ENCODE assay signal across 8 mouse cellular contexts in genomic region chr10:77622055-77622988, GRCm38 (mm10). TPM values are rescaled to one million over a fixed set of nuclear protein-coding genes. Genes with fewer than 3 reads are reported as not detected.
A peak's percentile ranks its signal among the peaks of the same experiment; 100 is the strongest.
DNase-seq lines count a peak whose midpoint lies in the region; ATAC-seq and TF ChIP-seq lines count a peak whose summit lies in the region.

Gene Ube2g2, plus strand, starts transcription at chr10:77622275.

- H3K27me3 ChIP-seq in C2C12 (ENCODE audit: control insufficient read depth, insufficient read depth, insufficient read length) = no peaks in the 10 kb centered on the region
- H3K27me3 ChIP-seq in heart, embryonic 10.5 days (ENCODE audit: insufficient read depth, poor library complexity, severe bottlenecking) = no peaks in the 10 kb centered on the region
- no peaks in the 10 kb centered on the region for H3K27me3 ChIP-seq in kidney, embryonic 15.5 days
- H3K27me3 ChIP-seq in liver, adult 2 months (ENCODE audit: control insufficient read depth, insufficient read depth, low read length) = no peaks in the 10 kb centered on the region

- H3K9ac ChIP-seq in kidney, embryonic 15.5 days = peak within 1 kb of the TSS; percentile 94
- H3K9ac ChIP-seq in liver, adult 2 months (ENCODE audit: low read depth, low read length) = peak within 1 kb of the TSS; percentile 100

- peak; percentile 78 for TF ChIP-seq POLR2A in embryonic fibroblast, embryonic 13.5 days (IDR thresholded peaks at IDR 0.05; ENCODE audit: low read depth, low read length)
- peak; percentile 72 for TF ChIP-seq POLR2A in liver, adult 2 months (IDR thresholded peaks at IDR 0.05; ENCODE audit: extremely low read depth, insufficient read depth, low read length)

- H3K4me1 ChIP-seq in embryonic fibroblast, embryonic 13.5 days (ENCODE audit: control insufficient read depth, insufficient read depth, low read length) = peaks cover 24% of the 10 kb centered on the region
- peaks cover 31% of the 10 kb centered on the region for H3K4me1 ChIP-seq in heart, embryonic 10.5 days
- H3K4me1 ChIP-seq in kidney, embryonic 15.5 days = peaks cover 44% of the 10 kb centered on the region
- H3K4me1 ChIP-seq in liver, adult 2 months (ENCODE audit: control insufficient read depth, insufficient read depth, low read length) = peaks cover 29% of the 10 kb centered on the region

- peak within 1 kb of the TSS; percentile 95 for H3K4me3 ChIP-seq in C2C12 (ENCODE audit: insufficient read depth, poor library complexity, severe bottlenecking)
- H3K4me3 ChIP-seq in embryonic fibroblast, embryonic 13.5 days (ENCODE audit: insufficient read depth, low read length) = peak within 1 kb of the TSS; percentile 99
- peak within 1 kb of the TSS; percentile 99 for H3K4me3 ChIP-seq in heart, embryonic 10.5 days
- peak within 1 kb of the TSS; percentile 98 for H3K4me3 ChIP-seq in kidney, embryonic 15.5 days (replicated peaks)
- H3K4me3 ChIP-seq in liver, adult 2 months (ENCODE audit: insufficient read depth, low read depth, low read length) = peak within 1 kb of the TSS; percentile 99

- peak; percentile 94 for DNase-seq in brain, adult 2 months (ENCODE audit: low read depth, low spot score)
- DNase-seq in heart, embryonic 10.5 days (ENCODE audit: low spot score) = peak; percentile 93
- peak; percentile 58 for DNase-seq in liver, adult 2 months (ENCODE audit: extremely low read depth, low read depth, low spot score)
- DNase-seq in spleen, postnatal 36 days (ENCODE audit: low spot score in 2 of 2) = peak; percentile 90 to 93

- TF ChIP-seq CTCF in C2C12 (IDR thresholded peaks at IDR 0.05; ENCODE audit: control insufficient read depth, insufficient read depth, insufficient read length) = no peak
- TF ChIP-seq CTCF in embryonic fibroblast, embryonic 13.5 days (IDR thresholded peaks at IDR 0.05; ENCODE audit: borderline replicate concordance, insufficient read depth, low read length) = no peak
- no peak for TF ChIP-seq CTCF in liver, adult 2 months (IDR thresholded peaks at IDR 0.05; ENCODE audit: low read depth, low read length)

- no peaks in the 10 kb centered on the region for H3K9me3 ChIP-seq in heart, embryonic 10.5 days
- H3K9me3 ChIP-seq in kidney, embryonic 15.5 days (replicated peaks) = no peaks in the 10 kb centered on the region

- ATAC-seq in kidney, embryonic 15.5 days (replicated peaks; ENCODE audit: low FRiP score) = peak; percentile 93
- ATAC-seq in monocyte, adult 5-6 weeks (replicated peaks; ENCODE audit: insufficient number of reproducible peaks, low FRiP score, low TSS enrichment, poor library complexity, severe bottlenecking) = peak; percentile 45

- H3K27ac ChIP-seq in embryonic fibroblast, embryonic 13.5 days (ENCODE audit: insufficient read depth, low read length) = peak within 1 kb of the TSS; percentile 81
- H3K27ac ChIP-seq in heart, embryonic 10.5 days = peak within 1 kb of the TSS; percentile 97
- H3K27ac ChIP-seq in kidney, embryonic 15.5 days = peak within 1 kb of the TSS; percentile 92
- H3K27ac ChIP-seq in liver, adult 2 months (replicated peaks; ENCODE audit: insufficient read depth, low read depth, low read length) = peak within 1 kb of the TSS; percentile 91

- H3ac ChIP-seq in C2C12 (ENCODE audit: control insufficient read depth, insufficient read length, low read depth) = peak within 1 kb of the TSS; percentile 86

- H3K4me2 ChIP-seq in kidney, embryonic 15.5 days = peak within 1 kb of the TSS; percentile 65

- H3K36me3 ChIP-seq in C2C12 (ENCODE audit: control insufficient read depth, insufficient read depth) = peaks cover 23% of the 10 kb centered on the region
- peaks cover 20% of the 10 kb centered on the region for H3K36me3 ChIP-seq in heart, embryonic 10.5 days
- peaks cover 20% of the 10 kb centered on the region for H3K36me3 ChIP-seq in kidney, embryonic 15.5 days
- H3K36me3 ChIP-seq in liver, adult 2 months (ENCODE audit: control insufficient read depth, insufficient read depth, low read length) = no peaks in the 10 kb centered on the region; the same call in 1 of the 2 replicates

- H3K79me3 ChIP-seq in C2C12 (ENCODE audit: low read depth) = peaks cover 43% of the 10 kb centered on the region

- H3K79me2 ChIP-seq in C2C12 (ENCODE audit: control insufficient read depth, insufficient read depth) = peaks cover 52% of the 10 kb centered on the region
- H3K79me2 ChIP-seq in liver, adult 2 months (ENCODE audit: control insufficient read depth, insufficient read depth, low read length) = peaks cover 15% of the 10 kb centered on the region; the same call in 1 of the 2 replicates

- WGBS in heart, embryonic 10.5 days = under 1% methylated on average over 96 of the region's 96 CpGs
- WGBS in kidney, embryonic 15.5 days = under 1% methylated on average over 95 of the region's 96 CpGs
- WGBS in liver, adult 2 months = under 1% methylated on average over 96 of the region's 96 CpGs

TF ChIP-seq in C2C12, 6 proteins besides CTCF, POLR2A, EP300 and RAD21:
- TF ChIP-seq USF1 (IDR thresholded peaks at IDR 0.05; ENCODE audit: low read depth) (no peak), MYOD1 (IDR thresholded peaks at IDR 0.05; ENCODE audit: control insufficient read depth, insufficient read length, low read depth) (no peak), CEBPB (IDR thresholded peaks at IDR 0.05; ENCODE audit: low read depth) (no peak), MAX (IDR thresholded peaks at IDR 0.05) (no peak), MYOG (IDR thresholded peaks at IDR 0.05; ENCODE audit: control insufficient read depth, extremely low read depth, insufficient read length) (no peak), FOSL1 (IDR thresholded peaks at IDR 0.05; ENCODE audit: insufficient read depth, low read length, poor library complexity, severe bottlenecking) (no peak)
TF ChIP-seq in C2C12: peak in this region for 0.

RNA-seq across cellular contexts. Expression of gene Ube2g2, which starts in this region (rescaled TPM):
- 85.5 TPM for polyA plus RNA-seq in C2C12 (2012; fragmentation: generic; extraction: Trizol)
- polyA plus RNA-seq in embryonic fibroblast, embryonic 13.5 days (2011; ENCODE audit: insufficient read length, low read depth, missing spikeins) = 62.1 and 63.8 TPM in 2 replicates
- polyA plus RNA-seq in heart, embryonic 10.5 days (2016; fragmentation: Nextera tagmentation; extraction: Ambion mirVana) = 83.1 and 92.1 TPM in 2 replicates
- 71.9 and 72.0 TPM in 2 replicates for polyA plus RNA-seq in kidney, embryonic 15.5 days (2015; fragmentation: Nextera tagmentation; extraction: Ambion mirVana)
- total RNA-seq in liver, adult 2 months (2014; rRNA removed) = 21.6 and 22.3 TPM in 2 replicates
- polyA plus RNA-seq in liver, adult 2 months (2012; rRNA removed) = 30.4 and 34.2 TPM in 2 replicates
- total RNA-seq in monocyte, adult 5-6 weeks (2017) = 60.6 to 127 TPM (median 70.3 TPM) in 3 replicates

Comparison
In these comparisons a context has a peak if more than half of its experiments do, and no peak if none do; other contexts are left out.
1. Peak in every context shown above with its lines: DNase-seq, ATAC-seq, H3K4me3 ChIP-seq and H3K27ac ChIP-seq.